Mouse (Mus musculus) thymus, postnatal 4 days (tissue): ENCODE results near the gene Cyp1b1.

Source experiments
- DNase-seq: peaks from one replicate; pipeline ENCODE4 v3.0.0; 2021

The Cyp1b1 gene

GRCm38 (mm10) chr17:79714931-79715637 is at the start of gene Cyp1b1:
Cyp1b1 (minus strand) TSS chr17:79715061.
- peak; percentile 27 for DNase-seq

DNA sequence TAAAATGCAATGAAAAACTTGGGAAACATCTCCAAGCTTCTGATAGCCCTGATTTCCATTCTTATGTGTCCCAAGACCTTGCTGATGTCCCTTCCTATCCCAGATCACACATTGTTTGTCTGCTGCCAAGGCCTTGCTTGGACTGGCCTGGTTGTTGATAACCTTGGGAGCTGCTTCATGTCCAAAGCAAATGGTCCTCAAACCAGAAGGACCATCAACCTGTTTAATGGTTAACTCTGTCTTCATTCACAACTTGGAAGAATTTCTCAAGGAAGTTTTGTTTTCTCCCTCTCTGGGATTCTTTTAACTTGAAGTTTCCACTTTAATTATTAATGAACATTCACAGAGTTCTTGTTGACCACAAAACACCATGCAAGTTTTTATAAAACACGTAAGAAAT is 47.0 kb upstream of the Cyp1b1 start:
- no peak for DNase-seq

- no peak for DNase-seq
These were observed 39.0 kb upstream of the Cyp1b1 start for GRCm38 (mm10) chr17:79753831-79754230.

DNA sequence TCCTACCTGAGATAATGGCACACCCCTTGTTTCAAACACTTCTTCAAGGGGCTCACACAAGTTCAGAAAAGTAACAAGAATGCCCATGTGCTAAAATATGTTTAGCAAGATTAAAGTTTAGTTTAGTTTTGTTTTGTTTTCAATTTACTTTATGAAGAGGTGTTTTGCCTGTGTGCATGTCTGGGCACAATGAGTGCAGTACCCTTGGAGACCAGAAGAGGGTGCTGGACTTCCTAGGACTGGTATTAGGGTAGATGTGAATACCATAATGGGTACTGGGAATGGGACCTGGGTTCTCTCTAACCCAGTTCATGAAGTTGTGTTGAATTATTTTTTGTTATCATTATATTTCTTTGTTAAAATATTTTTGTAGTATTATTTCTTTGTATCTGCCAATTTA is 38.0 kb upstream of the Cyp1b1 start:
- DNase-seq, result peak; percentile 44

- no peak for DNase-seq
These were observed 36.9 kb upstream of the Cyp1b1 start for GRCm38 (mm10) chr17:79751661-79752191.

GRCm38 (mm10) chr17:79749647-79750046 is 34.8 kb upstream of the Cyp1b1 start:
- DNase-seq, result no peak

- no peak for DNase-seq
These were observed 32.1 kb upstream of the Cyp1b1 start for GRCm38 (mm10) chr17:79746954-79747353.

DNA sequence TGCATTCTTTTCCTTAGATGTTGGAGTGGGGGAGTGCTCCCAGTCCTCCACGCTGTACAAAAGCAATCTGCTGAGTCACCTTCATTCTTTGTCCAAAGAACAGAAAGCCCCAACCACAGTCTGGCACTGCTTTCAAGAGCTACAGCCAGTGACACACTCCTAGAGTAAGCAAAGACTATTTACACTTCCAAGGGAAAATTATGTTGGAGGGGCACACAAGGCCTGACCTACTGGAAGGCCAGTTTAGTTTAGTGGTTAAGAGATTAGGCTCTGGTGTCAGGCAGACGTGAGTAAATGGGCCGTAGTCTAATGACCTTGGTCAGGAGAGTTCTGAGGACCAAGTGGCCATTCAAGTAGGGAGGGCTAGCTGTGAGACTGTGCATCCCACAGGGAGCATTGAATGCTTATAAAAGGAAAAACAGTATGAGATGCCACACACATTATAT is 31.3 kb upstream of the Cyp1b1 start:
- DNase-seq, result no peak

- DNase-seq, result no peak
These were observed 30.3 kb upstream of the Cyp1b1 start for GRCm38 (mm10) chr17:79745051-79745731.

- DNase-seq, result no peak
These were observed 28.6 kb upstream of the Cyp1b1 start for GRCm38 (mm10) chr17:79743507-79743906.

DNA sequence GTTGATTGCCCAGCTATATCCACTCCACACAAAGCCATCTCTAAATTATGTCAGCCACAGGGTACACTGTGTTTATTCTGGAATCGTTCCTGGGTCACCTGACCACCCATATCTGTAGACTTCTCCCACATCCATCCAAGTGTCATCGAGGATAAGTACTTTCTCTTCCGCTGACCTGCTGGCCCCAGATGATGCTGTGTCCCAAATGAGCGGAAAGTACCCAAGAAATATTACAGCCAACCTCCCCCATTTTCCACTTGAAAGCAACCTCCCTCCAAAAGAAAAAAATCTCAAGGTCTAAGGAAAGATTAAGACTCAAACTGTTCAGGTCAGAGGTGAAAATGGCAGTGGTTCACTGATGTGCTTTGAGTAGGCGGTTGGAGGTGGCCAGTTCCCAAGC is 27.8 kb upstream of the Cyp1b1 start:
- DNase-seq, result no peak

- DNase-seq, result no peak
These were observed 24.1 kb upstream of the Cyp1b1 start for GRCm38 (mm10) chr17:79738847-79739498.

DNA sequence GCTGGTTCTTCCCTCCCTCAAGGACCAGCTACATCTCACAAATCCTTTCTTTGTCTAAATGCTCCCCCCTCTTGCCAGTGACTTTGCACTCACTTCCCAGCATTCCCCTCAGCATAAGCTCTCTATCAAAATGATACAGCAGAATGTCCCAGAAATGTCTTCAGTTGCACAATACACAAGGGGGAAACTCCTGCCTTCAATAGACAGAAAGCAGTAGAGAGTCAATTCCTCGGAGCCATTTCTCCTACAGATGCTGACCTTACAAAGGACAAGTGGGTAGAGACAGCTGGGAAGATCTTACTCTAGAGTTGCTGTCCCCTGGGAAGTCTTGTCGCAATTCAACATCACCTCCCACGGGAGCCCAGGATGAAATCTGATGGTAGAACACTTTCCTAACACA is 22.7 kb upstream of the Cyp1b1 start:
- DNase-seq, result no peak

DNA sequence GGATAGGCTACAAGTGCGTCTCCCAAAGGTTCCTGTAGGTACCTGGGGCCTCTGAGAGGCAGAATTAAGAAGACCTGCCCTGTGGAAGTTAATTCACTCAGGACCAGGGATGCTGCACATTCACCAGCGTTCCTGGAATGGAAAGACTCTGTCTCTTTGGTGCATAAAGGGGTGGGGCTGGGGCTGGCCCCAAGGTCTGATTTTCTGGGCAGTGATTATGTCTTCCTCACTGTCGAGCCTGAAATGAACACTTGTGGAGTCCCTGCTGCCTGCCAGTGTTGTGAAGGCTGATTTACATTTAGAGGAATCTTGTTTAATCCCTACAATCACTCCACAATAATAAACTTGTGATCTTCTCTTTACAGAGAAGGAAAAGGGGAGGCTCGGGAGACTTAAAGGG is 18.2 kb upstream of the Cyp1b1 start:
- DNase-seq, result no peak

- no peak for DNase-seq
These were observed 16.1 kb upstream of the Cyp1b1 start for GRCm38 (mm10) chr17:79730988-79731387.

DNA sequence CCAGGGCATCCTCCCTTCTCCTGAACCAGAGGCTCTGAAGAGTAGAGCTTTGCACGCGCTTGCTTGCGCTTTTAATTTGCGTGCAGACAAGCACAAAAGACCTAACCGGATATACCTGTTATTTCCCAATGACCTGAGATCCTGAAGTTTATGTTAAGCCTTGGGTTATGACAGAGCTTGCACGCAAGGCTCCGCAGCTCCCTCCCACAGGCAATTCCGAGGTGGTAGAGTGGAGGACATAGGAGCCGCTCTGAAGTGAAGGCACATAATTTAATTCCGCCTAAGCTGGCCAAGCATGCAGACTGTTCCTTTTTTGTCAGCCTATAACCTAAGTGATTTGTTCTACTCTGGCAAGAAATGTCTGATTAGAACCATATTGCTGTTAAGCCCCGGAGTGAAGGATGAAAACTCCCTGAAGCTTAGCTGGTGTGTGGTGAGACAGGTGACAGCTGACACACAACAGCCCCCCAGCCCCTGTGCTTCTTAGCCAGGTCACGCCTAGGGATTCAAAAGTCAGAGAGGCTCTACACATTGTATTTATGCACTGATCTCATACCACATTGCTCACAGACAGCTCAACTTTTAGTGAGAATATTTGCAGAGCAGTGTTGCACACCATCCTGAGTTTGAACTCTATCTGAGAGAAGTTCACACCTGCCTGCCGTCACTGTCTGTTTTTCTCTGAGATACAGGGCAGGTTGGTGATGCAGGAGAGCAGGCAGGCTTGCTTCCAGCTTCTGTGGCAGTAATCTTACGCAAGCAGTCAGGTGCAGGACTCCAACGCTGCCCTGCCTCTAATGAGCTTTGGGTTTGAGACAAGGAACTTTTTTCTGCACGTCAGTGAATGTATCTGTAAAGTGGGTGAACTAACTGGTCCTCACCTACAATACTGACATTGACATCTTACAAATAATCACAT is 14.0 kb upstream of the Cyp1b1 start:
- no peak for DNase-seq

GRCm38 (mm10) chr17:79728053-79728584 is 13.3 kb upstream of the Cyp1b1 start:
- no peak for DNase-seq

DNA sequence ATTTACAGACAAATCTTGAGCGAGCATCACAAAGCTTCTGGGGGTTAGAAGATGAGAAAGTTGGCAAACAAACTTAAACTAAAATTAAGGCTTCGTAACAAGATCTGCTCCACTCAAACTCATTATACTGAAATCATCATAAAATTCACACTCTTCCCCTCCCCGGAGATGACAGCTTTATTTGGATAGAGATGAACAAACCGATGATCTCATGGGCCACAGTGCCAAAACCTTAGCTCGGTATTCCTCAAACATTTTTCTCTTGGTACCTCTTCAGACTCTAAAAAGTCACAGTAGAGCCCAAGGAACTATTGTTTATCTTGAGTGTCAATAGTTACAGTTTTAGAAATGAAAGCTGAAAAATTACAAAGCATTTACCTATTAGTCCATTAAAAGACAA is 11.8 kb upstream of the Cyp1b1 start:
- DNase-seq, result no peak

DNA sequence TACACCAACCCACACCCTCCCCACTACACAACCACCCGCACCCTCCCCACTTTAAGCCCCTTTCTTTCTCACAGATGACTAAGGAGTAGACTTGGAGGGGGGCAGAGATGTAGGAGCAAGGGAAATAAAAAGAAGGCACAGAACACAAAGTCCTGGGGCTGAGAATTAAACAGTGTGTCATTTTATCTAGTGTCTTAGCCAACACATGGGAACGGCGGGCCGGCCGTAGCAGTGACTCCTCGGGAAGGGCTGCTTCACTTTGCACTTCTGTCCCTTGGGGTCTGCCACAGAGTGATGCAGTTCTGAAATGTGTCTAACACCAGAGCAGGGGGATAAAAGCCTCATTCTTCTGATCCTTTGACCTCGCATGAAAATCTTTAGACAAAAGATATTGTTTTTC is 5.8 kb upstream of the Cyp1b1 start:
- DNase-seq, result no peak

DNA sequence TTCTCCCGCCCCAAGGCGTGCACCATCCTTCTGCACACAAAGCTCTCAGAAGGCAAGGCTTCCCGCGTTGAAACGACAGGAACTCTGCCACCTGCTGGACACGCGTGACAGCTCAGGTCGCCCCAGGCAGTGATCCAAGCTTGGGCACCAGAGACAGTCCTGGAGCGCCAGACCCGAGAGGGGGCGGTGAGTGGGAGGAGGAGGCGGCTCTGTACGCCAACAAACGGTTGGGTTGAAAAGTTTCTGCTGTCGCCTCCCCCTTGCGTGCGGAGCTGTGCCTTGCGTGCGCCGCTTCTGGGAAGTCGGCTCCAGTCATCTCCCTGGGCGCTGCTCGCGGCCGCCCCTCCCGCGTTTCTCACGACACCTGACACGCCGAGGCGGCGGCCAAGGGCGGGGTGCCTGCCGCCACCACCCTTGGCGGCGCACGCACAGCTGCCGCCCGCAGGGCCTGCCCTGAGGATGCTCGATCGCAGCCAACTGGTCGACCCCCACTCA is 835 bp upstream of the Cyp1b1 start:
- peak; percentile 94 for DNase-seq

DNA sequence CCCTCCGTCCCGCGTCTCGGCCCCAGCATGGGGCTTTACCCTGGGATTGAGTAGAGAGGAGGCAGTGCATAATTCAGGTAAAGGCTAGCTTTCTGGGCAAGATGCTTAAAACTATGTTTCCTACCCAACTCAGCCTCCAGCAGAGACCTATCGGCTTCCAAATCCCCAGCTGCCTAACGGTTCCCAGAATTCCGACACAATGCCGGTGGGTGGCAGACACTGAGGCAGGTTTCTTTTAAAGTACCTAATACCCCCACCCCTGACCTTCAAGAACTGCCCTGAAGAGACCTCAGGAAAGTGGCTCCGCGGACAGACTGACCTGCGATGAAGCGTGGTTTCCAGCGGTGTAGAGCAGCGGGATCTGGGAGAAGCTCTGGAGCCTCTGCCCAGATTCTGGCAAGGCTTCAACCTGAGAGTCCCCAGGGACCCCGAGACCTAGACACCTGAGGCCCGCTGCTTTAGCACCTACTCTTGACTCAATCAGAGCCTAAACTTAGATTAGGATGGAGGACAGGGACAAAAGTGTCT is 429 bp downstream of the Cyp1b1 start:
- peak; percentile 12 for DNase-seq
